Mouse (Mus musculus) naive thymus-derived CD4-positive, alpha-beta T cell, adult 5 months (primary cell): Measurements from ENCODE around the gene Zfp626. TPM values are rescaled to one million over a fixed set of nuclear protein-coding genes. Genes with fewer than 3 reads are reported as not detected.

Source experiments
- polyA plus RNA-seq: library from polyadenylated mRNA; unstranded; fragments of 100-300 nt; shearing (Covaris generic); gene quantifications from one replicate; pipeline ENCODE4 v1.2.1, GENCODE M21; 2017

Gene Zfp626
- polyA plus RNA-seq: 1.7 TPM

GRCm38 (mm10) chr7:27806896-27807295, at the start of gene Zfp626:
Zfp626 (plus strand) TSS chr7:27807196.

GRCm38 (mm10) chr7:27838323-27839249, 31.6 kb downstream of the Zfp626 start, which contains the start of gene Zfp59:
Zfp59 (plus strand) TSS chr7:27838607.

GRCm38 (mm10) chr7:27857227-27857626, 50.2 kb downstream of the Zfp626 start, which contains the start of gene Zfp607a:
Zfp607a (plus strand) TSS chr7:27857527.

Other genes starting within 250 kb of the Zfp626 start
- 142 TPM for gene Akt2, start 215.6 kb upstream of the Zfp626 start, polyA plus RNA-seq
- gene Ttc9b, start 153.3 kb upstream of the Zfp626 start, polyA plus RNA-seq: not detected
- 14.8 TPM for gene Map3k10, start 132.6 kb upstream of the Zfp626 start, polyA plus RNA-seq
- gene Zfp607b, start 117.9 kb upstream of the Zfp626 start, polyA plus RNA-seq: 3.0 TPM
- gene Zfp60, start 75.8 kb upstream of the Zfp626 start, polyA plus RNA-seq: 11.7 TPM
- gene Zfp59, start 31.4 kb downstream of the Zfp626 start, polyA plus RNA-seq: 5.3 TPM
- gene Zfp607a, start 50.3 kb downstream of the Zfp626 start, polyA plus RNA-seq: 9.5 TPM
- gene Zfp974, start 122.3 kb downstream of the Zfp626 start, polyA plus RNA-seq: 5.0 TPM
- gene Zfp780b, start 172.0 kb downstream of the Zfp626 start, polyA plus RNA-seq: 7.3 TPM
- gene Zfp850, start 206.9 kb downstream of the Zfp626 start, polyA plus RNA-seq: 7.9 TPM
- 174 TPM for gene Psmc4, start 242.9 kb downstream of the Zfp626 start, polyA plus RNA-seq